Mouse (Mus musculus) myocyte (in vitro differentiated cells): ENCODE data around the gene Svs6.

ENCODE experiments used
- E2F4 ChIP-seq: IDR thresholded peaks from one replicate; pipeline ENCODE4 v1.6.1; 2011; ENCODE audit warnings: mild to moderate bottlenecking, control low read depth, moderate library complexity; ENCODE audit not compliant: insufficient read depth
- POLR2A ChIP-seq: IDR thresholded peaks from one replicate; pipeline ENCODE4 v1.6.1; 2011; ENCODE audit warnings: low read depth, mild to moderate bottlenecking, control low read depth, moderate library complexity; ENCODE audit not compliant: insufficient read length

- TF ChIP-seq E2F4: no peak
- TF ChIP-seq POLR2A: no peak
Measured at GRCm38 (mm10) chr2:164320983-164321382, 4.4 kb downstream of the Svs6 start.
